Comparison of ENCODE assay signal across 13 mouse cellular contexts in genomic region chrX:159302349-159303311, GRCm38 (mm10).
DNase-seq lines count a peak whose midpoint lies in the region; ATAC-seq and TF ChIP-seq lines count a peak whose summit lies in the region.
"Had no signal": no experiment of that assay in that cellular context is flagged by ENCODE, and none has a peak within 500 bp of the region (broad histone marks: within the 10 kb centered on the region; RNA-seq: fewer than 3 reads in every experiment).

No protein-coding gene starts in this region.

- peak; percentile 20 for DNase-seq in lung, postnatal 0 days (ENCODE audit: low spot score)
- no peak for DNase-seq in lung, postnatal 4 days
- DNase-seq in kidney, postnatal 36 days = peak; percentile 1 to 23
- peak; percentile 21 for DNase-seq in splenic B cell, adult 2 months (ENCODE audit: low read depth, low spot score)
- no peak for DNase-seq in left cerebral cortex, postnatal 4 days
- DNase-seq in layer of hippocampus, adult 11-12 months (ENCODE audit: low spot score) = no peak
- no peak for DNase-seq in adrenal gland, postnatal 4 days (ENCODE audit: low spot score in 2 of 2)
- DNase-seq: layer of hippocampus, postnatal 36 days; thymus, postnatal 4 days had no signal

- H3K9me3 ChIP-seq in lung, postnatal 0 days (ENCODE audit: low read length) = no peaks in the 10 kb centered on the region
- H3K9me3 ChIP-seq: forebrain, embryonic 10.5 days; hindbrain, embryonic 15.5 days; neural tube, embryonic 13.5 days had no signal

- H3K4me3 ChIP-seq in lung, postnatal 0 days (ENCODE audit: low read depth, low read length) = 0 out of 2 replicates have a peak overlapping the region, but pooled peaks have one; percentile 5
- H3K4me3 ChIP-seq: forebrain, embryonic 10.5 days; hindbrain, embryonic 15.5 days; neural tube, embryonic 13.5 days had no signal

- no peaks in the 10 kb centered on the region for H3K36me3 ChIP-seq in lung, postnatal 0 days (ENCODE audit: insufficient read depth, low read length)
- 0 out of 2 replicates have a peak, but pooled peaks cover 2% of the 10 kb centered on the region for H3K36me3 ChIP-seq in splenic B cell, adult 2 months (ENCODE audit: control insufficient read depth, insufficient read depth, low read length, poor library complexity, severe bottlenecking)
- H3K36me3 ChIP-seq: hindbrain, embryonic 15.5 days; neural tube, embryonic 13.5 days had no signal

- 54% methylated on average over 11 of the region's 11 CpGs for WGBS in lung, postnatal 0 days

- H3K9ac ChIP-seq in lung, postnatal 0 days (replicated peaks; ENCODE audit: low read depth) = no peak overlapping the region
- H3K9ac ChIP-seq: hindbrain, embryonic 15.5 days; neural tube, embryonic 13.5 days had no signal

- intact Hi-C loops in left cerebral cortex, postnatal 4 days (cut with DNase I) = no loop called here

- no peak for TF ChIP-seq CTCF in lung, postnatal 0 days (IDR thresholded peaks at IDR 0.05)

- ATAC-seq in lung, postnatal 0 days = peak; percentile 17; the same call in 1 of the 2 replicates
- ATAC-seq in granulocyte monocyte progenitor cell, adult 5-6 weeks (replicated peaks; ENCODE audit: poor library complexity, severe bottlenecking) = peak; percentile 99

- TF ChIP-seq EP300 in lung, postnatal 0 days (IDR thresholded peaks at IDR 0.05) = no peak

- H3K27ac ChIP-seq in lung, postnatal 0 days (ENCODE audit: low read length) = 0 out of 2 replicates have a peak overlapping the region, but pooled peaks have one; percentile 26
- H3K27ac ChIP-seq: forebrain, embryonic 10.5 days; hindbrain, embryonic 15.5 days; neural tube, embryonic 13.5 days had no signal

- no peaks in the 10 kb centered on the region for H3K27me3 ChIP-seq in lung, postnatal 0 days (replicated peaks; ENCODE audit: insufficient read depth, low read length)
- H3K27me3 ChIP-seq in splenic B cell, adult 2 months (ENCODE audit: control insufficient read depth, insufficient read depth, low read length, poor library complexity, severe bottlenecking) = no peaks in the 10 kb centered on the region
- H3K27me3 ChIP-seq: hindbrain, embryonic 15.5 days; neural tube, embryonic 13.5 days had no signal

- H3K4me2 ChIP-seq in lung, postnatal 0 days (replicated peaks; ENCODE audit: low read depth, low read length) = no peak overlapping the region
- H3K4me2 ChIP-seq: hindbrain, embryonic 15.5 days; neural tube, embryonic 13.5 days had no signal

- no peaks in the 10 kb centered on the region for H3K4me1 ChIP-seq in lung, postnatal 0 days (ENCODE audit: insufficient read depth, low read depth, low read length)
- H3K4me1 ChIP-seq: forebrain, embryonic 10.5 days; hindbrain, embryonic 15.5 days; neural tube, embryonic 13.5 days had no signal

Comparison
In these comparisons a context has a peak if more than half of its experiments do, and no peak if none do; other contexts are left out.
1. DNase-seq: peak in lung, postnatal 0 days (single experiment), kidney, postnatal 36 days (2 of 2) and splenic B cell, adult 2 months (single experiment); none in lung, postnatal 4 days (0 of 2), left cerebral cortex, postnatal 4 days (single experiment), layer of hippocampus, adult 11-12 months (single experiment) and adrenal gland, postnatal 4 days (0 of 2).